Mouse (Mus musculus) left cerebral cortex, postnatal 36 days (tissue): ENCODE results near the gene Prrc2a. TPM values are rescaled to one million over a fixed set of nuclear protein-coding genes. Genes with fewer than 3 reads are reported as not detected.
"Not testable (repeated sequence)": the region's sequence is repeated elsewhere in the genome, so short reads cannot be mapped to it uniquely, and the experiment has no call there.

ENCODE experiments used
- DNase-seq, 2 experiments: peaks; one replicate each; pipeline ENCODE4 v3.0.0; 2021 to 2022; ENCODE audit warnings: low spot score in 2 of 2, mixed read lengths in 1 of 2
- intact Hi-C: fragments of 180-260 bp; cut with DNase I; formaldehyde crosslinking; loops from one replicate; pipeline ENCODE4 v1.15.1; 2025
- total RNA-seq, 2 experiments: library from RNA; stranded (reverse); gene quantifications; 2 replicates each; pipeline ENCODE4 v1.2.3; 2021

The Prrc2a gene
- total RNA-seq, 2 experiments from 2014 or later, result 261 to 307 TPM

GRCm38 (mm10) chr17:35141971-35142370, 22.7 kb downstream of the Prrc2a start:
- intact Hi-C loops, result no loop called here
- no peak for DNase-seq

GRCm38 (mm10) chr17:35140490-35140996, 24.2 kb downstream of the Prrc2a start:
- no peak for DNase-seq
- intact Hi-C loops, result no loop called here

GRCm38 (mm10) chr17:35139269-35139668, 25.4 kb downstream of the Prrc2a start:
- no peak for DNase-seq
- intact Hi-C loops, result no loop called here

DNA sequence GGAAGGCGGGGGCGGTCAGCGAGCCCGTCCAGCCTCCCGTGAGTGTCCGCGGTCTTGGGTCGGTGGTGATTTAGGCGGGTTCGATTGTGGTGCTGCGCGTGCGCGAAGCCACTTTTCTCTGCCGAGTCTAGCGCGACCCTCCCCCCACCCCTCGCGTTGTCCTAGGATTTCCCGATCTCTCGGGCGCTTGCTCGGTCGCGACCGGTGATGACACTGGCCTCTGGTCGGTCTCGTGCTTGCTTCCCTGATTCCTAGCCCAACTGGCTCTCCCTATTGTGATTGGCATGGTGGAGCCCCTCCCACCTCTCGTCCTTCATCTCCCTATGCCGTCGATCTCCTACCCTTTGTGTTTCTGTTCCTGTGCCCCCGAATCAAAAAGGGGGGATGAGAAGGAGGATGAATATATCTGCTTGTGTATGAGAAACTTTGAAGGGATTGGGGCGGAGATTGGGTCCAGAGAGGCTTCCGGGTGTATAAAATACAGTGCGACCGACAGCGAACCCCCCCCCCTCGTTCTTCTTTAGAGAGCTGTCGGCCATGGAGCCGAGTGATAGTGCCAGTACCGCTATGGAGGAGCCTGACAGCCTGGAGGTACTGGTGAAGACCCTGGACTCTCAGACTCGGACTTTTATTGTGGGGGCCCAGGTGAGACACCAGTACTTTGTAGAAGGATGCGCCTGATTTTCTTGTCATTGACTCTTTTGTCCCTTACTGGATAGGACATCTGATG, 28.9 kb downstream of the Prrc2a start:
- no peak for DNase-seq
- intact Hi-C loops, result loop anchor here (1.0 kb wide), 1 partner anchor 29 kb away; the partner anchor contains the start of gene Prrc2a

DNA sequence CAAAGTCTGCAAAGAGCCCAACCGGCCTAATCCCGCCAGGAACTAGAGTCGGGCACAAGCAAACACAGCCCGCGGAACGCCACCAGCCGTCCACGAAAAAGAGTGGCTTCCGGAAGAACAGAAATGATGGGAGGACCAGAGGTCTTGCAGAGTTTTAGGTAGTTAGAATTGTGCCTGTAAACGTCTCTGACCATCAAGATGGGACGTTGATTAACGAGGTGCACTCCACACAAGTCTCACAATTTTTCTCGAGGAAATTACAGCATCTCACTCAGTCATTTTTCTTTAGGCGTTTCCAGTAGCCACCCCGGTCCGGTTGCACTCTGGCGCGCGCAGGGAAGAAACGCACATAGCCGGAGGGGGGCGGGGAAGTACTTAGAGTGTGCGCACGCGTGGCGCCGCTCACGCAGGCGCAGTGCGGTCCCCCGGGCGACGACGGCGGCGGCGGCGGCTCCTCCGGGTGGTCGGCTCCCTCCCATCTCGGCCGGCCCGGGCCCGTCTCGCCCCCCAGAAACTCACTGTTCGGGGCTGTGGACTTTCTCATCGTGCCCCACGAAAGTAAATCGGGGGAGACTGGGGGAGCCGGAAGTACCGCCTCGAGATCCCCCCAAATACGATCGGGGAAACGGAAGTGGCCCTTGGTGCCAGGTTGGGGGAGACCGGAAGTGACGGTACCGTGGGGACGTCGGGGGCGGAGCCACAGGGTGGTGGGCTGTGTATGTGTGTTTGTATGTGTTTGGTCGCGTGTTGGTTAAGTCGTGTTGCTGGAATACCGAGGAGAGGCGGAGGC, 29.7 kb downstream of the Prrc2a start, which contains the start of gene Bag6:
Bag6 (plus strand) TSS at position 378 of the 790 bp plus-strand sequence.
- intact Hi-C loops, result loop anchor here (1.0 kb wide), 1 partner anchor 29 kb away; the partner anchor contains the start of gene Prrc2a
- peak; percentile 96 for DNase-seq

DNA sequence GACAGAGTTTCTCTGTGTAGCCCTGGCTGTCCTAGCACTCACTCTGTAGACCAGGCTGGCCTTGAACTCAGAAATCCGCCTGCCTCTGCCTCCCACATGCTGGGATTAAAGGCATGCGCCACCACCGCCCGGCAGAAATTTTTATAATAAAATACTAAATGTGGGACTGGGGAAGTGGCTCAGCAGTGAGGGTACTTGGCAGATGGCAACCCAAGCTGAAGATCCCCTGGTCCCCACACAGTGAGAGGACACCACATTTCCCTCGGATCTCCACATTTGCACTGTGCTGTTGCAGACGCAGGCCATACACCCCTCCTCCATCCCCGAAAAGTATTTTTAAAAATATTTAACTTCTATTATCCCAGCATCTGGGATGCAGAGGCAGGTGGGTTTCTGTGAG, 31.2 kb downstream of the Prrc2a start:
- no peak for DNase-seq
- intact Hi-C loops, result no loop called here

DNA sequence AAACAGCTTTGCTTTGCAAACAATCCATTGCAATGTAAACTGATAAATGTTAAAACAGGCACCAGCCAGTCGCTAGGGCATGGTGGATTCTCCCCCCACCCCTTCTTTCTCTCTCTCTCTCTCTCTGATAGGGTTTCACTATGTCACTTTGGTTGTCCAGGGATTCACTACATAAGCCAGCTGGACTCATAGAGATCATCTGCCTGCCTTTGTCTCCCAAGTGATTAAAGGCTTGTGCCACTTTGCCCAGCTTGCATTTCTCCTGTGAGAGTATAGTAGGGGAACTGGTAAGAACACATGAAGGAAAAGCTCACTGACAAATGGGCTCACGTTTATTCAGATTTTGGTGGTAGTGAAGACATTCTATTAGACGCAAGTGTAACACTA, 32.5 kb downstream of the Prrc2a start:
- intact Hi-C loops, result no loop called here
- no peak for DNase-seq

DNA sequence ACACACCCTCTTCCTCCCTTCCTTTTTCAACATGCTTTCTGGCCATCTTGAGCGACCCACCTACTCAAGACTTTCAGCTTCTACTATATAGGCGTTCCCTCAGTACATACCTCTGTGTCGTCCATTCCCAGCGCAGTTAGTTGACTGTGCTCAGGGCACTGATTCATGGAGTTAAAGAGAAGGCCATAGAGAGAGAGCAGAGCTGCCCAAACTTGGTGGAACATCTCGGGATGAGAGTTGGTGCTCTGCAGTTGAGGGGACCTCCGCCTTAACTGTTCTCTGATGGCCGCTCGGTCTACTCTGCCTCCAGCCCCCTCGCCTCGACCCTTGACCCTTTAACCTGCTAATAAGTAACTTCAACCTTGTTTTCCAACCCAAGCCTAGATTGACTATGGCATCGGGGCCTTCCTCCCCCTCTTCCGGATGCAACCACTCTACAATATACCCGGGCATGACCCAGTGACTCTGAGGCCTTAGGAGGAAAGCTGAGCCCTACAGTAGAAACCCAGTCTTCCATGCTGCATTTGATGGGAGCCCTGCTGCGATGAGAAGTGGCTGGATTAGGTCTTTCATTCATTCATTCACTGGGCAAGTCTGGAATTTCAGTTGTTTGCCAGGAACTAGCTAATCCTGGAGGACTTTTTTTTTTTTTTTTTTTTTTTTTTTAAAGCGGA, 33.1 kb downstream of the Prrc2a start, which contains the start of gene Apom:
Apom (minus strand) TSS at position 551 of the 674 bp plus-strand sequence.
- intact Hi-C loops, result no loop called here
- no peak for DNase-seq

- no peak for DNase-seq
- intact Hi-C loops, result no loop called here
Measured at GRCm38 (mm10) chr17:35131038-35131437, 33.7 kb downstream of the Prrc2a start.

DNA sequence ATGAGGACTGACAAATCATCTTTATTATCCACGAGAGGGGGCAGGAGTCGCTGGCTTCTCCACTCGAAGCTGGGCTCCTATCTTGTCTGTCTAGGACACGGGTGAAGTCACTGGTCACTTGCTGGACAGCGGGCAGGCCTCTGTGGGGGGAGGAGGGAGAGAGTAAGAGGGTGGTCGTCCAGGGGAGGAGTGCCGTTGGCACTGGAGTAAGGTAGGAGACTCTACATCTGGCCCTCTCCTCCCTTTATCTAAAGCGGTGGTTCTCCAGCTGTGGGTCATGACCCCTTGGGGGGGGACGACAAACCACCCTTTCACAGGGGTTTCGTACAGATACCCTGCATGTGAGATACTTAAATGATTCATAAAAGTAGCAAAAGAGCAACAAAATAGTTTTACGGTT, 35.7 kb downstream of the Prrc2a start:
- intact Hi-C loops, result no loop called here
- DNase-seq, result no peak

DNA sequence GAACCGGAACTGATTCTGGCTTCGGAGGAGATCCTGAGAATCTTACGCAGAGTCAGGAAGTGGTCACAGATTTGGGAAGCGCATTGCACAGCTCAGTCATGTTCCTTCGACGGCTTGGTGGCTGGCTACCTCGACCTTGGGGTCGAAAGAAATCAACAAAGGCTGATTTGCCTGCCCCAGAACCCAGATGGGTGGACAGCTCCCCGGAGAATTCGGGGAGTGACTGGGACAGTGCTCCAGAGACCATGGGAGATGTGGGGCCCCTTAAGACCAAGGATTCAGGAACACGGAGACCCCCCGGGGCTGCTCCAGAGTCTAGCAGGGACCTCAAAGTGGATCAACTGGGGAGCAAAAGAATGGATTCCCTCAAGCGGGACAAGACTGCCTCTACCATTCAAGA, 37.7 kb downstream of the Prrc2a start:
- DNase-seq, result no peak
- intact Hi-C loops, result no loop called here

DNA sequence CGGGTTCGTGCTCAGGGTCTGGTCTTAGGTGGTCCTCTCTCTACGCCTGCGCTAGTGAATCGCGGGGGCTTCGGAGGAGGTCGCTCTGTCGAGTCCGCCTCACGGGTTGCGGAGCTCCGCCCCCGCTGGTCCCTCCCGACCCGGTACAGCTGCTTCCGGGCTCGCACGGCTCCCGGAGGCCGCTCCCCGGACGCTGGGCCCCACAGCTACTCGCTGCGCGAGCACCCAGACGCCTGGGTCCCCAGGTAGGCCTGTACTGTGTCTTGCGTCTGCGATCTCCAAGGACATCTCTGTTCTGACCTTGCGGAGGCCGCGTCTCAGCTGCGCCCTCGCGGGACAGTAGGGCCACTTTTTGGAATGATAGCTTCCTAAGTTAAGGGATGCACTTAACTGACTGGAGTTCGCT, 38.5 kb downstream of the Prrc2a start, which contains the start of gene D17H6S53E:
D17H6S53E (plus strand) TSS at position 168 of the 406 bp plus-strand sequence.
- intact Hi-C loops, result no loop called here
- peak; percentile 69 to 78 for DNase-seq

DNA sequence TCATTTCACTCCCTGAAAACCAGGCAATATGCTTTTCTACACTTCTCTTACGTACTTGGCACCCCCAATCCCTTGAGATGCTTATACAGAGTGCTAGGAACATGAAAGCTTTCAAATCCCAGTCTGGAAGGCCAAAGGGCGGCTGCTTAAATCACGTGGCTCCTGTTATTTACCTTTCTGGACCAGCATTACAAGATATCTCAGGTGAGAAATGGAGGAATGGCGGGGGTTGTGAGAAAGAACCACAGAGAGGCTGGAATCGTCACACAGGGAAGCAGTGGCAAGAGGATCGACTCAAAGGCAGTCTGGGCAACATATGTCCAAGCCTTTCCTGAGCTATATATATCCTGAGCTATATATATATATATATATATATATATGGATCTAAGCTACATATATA, 39.1 kb downstream of the Prrc2a start:
- intact Hi-C loops, result no loop called here

GRCm38 (mm10) chr17:35125081-35125480, 39.6 kb downstream of the Prrc2a start:
- DNase-seq, result no peak
- intact Hi-C loops, result no loop called here

More for the DNA sequence above, 39.1 kb downstream of the Prrc2a start:
- DNase-seq, result no peak

DNA sequence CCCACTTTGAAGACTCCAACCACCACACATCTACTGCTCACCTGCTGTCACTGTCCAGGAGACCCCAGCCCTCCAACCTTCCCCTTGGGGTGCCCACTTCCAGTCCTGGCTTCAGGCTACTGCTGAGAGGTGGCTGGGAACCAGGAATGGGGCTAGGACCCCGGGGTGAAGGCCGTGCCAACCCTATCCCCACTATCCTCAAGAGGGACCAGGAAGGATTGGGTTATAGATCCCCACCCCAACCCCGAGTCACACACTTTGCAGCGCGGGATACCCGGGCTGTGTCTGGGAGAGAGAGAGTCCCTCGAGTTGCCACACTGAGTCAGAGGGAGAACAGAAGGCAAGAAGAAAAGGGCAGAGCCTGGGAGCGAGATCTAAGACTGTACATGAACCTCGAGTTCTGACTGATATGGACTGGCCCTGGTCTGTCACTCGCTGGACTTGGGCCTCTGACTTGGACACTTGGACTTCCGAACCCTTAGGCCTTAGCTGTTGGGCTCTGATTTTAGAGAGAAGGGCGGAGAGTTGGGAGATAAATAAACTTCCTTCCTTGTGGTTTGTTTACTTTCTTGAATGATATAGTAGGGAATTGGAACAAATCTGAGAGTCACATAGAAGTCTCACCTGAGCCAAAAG, 40.3 kb downstream of the Prrc2a start:
- DNase-seq, result not testable (repeated sequence)
- intact Hi-C loops, result loop anchor here (5.0 kb wide), 2 partner anchors 102 to 113 kb away; partner anchors contain the start of gene Nfkbil1

DNA sequence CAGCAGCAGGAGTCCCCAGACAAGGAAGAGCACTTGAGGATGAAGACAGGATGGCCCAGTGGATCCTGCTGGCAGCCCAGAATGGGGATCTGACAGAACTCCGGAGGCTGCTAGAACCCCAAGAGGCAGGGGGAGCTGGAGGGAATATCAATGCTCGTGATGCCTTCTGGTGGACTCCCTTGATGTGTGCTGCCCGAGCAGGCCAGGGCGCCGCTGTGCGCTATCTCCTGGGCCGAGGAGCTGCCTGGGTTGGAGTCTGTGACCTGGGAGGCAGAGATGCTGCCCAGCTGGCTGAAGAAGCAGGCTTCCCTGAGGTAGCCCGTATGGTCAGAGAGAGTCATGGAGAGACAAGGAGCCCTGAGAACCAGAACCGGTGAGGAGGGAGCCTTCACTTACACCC, 41.4 kb downstream of the Prrc2a start:
- intact Hi-C loops, result loop anchor here (5.0 kb wide), 2 partner anchors 101 to 114 kb away; partner anchors contain the start of gene Nfkbil1
- not testable (repeated sequence) for DNase-seq

DNA sequence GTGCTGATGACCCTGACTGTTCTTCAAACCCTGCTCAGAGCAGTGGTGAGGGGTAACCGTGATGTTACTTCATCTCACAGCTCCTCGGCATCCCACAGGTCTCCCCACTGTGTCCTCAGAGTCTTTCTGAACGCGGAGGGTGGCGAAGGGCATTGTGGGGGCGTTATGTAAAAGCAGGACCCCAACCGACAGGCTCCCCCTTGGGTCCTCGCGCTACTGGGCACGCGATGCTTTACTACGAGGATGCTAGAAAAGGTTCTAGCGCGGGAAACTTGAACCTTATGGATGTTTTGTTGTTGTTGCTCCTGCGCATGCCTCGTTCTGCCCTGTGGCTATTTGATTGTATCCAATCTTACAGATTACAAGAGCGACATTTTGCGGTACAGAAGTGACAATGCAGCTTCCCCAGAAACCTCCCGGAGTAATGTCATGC, 42.8 kb downstream of the Prrc2a start, which contains the start of gene Csnk2b:
Csnk2b (minus strand) TSS at position 183 of the 433 bp plus-strand sequence.
- peak; percentile 67 to 69 for DNase-seq
- intact Hi-C loops, result loop anchor here (5.0 kb wide), 2 partner anchors 100 to 115 kb away; partner anchors contain the start of gene Nfkbil1

DNA sequence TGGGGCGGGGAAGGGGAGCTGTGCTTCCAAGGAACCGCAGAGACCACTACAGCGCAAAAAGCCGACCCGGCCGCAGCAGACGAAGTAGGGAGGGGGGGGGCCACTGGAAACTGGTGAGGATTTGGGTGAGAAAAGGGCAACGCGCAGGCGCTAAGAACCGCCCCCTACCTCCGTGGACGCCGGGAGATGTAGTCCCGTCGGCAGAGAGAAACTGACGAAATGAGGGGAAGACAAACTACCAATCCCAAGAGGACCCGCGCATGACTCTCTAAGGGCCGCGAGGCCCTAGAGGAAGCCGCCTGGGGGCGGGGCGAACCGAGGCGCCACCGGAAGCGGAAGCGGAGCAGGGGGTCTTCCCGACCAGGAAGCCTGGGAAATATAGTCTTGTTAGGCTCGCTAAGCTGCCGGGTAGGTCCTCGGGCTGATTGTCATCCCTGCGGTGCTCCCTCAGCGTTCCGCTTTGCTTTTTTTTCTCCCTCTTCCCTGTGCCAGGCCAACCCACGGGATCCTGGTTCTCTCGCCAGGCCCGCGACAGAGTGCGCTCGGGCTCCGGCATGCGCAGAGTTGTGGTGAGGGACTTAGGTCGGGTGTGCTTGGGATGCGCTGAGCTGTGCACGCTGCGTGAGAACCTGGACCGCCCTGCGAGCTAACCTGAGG, 43.4 kb downstream of the Prrc2a start, which contains the start of gene Gpank1:
Gpank1 (plus strand) TSS at position 313 of the 657 bp plus-strand sequence.
- peak; percentile 98 for DNase-seq
- intact Hi-C loops, result loop anchor here (5.0 kb wide), 2 partner anchors 99 to 116 kb away; partner anchors contain the start of gene Nfkbil1
